Mouse (Mus musculus) E14TG2a.4 (cell line): ENCODE measurements around the gene Lsm7.
A peak's percentile ranks its signal among the peaks of the same experiment; 100 is the strongest.

Source experiments
- H3K27me3 ChIP-seq: 2 replicates; pipeline ENCODE4 v1.6.1; 2014; ENCODE audit warnings: low read length, control low read depth; ENCODE audit not compliant: insufficient read depth
- H3K36me3 ChIP-seq: 2 replicates; pipeline ENCODE4 v1.6.1; 2014; ENCODE audit warnings: low read length, control low read depth; ENCODE audit not compliant: insufficient read depth
- H3K4me1 ChIP-seq: replicated peaks from 2 replicates; pipeline ENCODE4 v1.6.1; 2014; ENCODE audit warnings: low read depth, low read length, control low read depth
- H3K4me3 ChIP-seq: replicated peaks from 2 replicates; pipeline ENCODE4 v1.5.1; 2014; ENCODE audit warnings: mild to moderate bottlenecking, low read length
- H3K9me3 ChIP-seq: 2 replicates; pipeline ENCODE4 v1.6.1; 2014; ENCODE audit warnings: low read length, control low read depth
- CTCF ChIP-seq: conservative IDR thresholded peaks from 2 replicates; pipeline ENCODE4 v1.5.1; 2014; ENCODE audit warnings: low read length
- NANOG ChIP-seq: IDR thresholded peaks from 2 replicates; pipeline ENCODE4 v1.6.1; 2014; ENCODE audit warnings: borderline replicate concordance, low read length, mixed read lengths
- POU5F1 ChIP-seq: IDR thresholded peaks from 2 replicates; pipeline ENCODE4 v1.6.1; 2014; ENCODE audit warnings: low read length, borderline replicate concordance

Gene Lsm7

DNA sequence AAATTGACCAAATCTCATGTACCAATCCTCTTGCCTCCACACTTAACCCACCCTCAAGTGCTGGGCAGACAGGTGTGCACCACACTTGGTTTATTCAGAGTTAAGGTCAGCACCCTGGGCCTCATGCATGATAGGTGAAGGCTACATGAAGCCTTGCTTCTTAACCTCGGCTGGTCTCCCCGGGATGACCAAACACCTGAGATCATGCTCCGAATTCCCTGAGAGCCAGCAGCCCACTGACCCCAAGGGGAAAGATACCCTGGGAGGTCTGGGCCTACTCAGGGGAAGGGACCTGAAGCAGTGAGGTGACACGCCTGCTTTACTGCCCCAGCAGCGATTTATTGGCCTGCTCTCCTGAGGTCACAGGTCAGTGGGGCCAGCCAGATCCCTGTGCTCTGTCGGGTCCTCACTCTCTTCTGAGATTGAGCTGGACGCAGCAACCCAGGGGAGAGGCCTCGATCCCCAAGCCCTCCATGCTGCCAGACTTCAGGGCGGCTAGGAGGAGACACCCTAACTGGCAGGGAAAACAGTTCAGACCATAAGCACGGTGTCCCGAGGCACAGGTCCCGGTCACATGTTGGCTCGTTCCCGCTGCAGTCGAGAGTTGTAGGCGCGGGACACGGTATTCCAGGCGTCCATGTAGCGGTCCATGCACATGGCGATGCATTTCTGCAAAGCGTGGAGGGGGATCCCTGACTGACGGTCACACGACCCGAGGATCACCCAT, 44.7 kb upstream of the Lsm7 start:
- Histone ChIP-seq H3K9me3 (no peaks in the 10 kb centered on the region), H3K27me3 (no peaks in the 10 kb centered on the region; the same call in 1 of the 2 replicates), H3K4me1 (peaks cover 78% of the 10 kb centered on the region), H3K36me3 (peaks cover 59% of the 10 kb centered on the region), H3K4me3 (peak overlapping the region; percentile 98)
- TF ChIP-seq NANOG (no peak), CTCF (no peak), POU5F1 (no peak)

DNA sequence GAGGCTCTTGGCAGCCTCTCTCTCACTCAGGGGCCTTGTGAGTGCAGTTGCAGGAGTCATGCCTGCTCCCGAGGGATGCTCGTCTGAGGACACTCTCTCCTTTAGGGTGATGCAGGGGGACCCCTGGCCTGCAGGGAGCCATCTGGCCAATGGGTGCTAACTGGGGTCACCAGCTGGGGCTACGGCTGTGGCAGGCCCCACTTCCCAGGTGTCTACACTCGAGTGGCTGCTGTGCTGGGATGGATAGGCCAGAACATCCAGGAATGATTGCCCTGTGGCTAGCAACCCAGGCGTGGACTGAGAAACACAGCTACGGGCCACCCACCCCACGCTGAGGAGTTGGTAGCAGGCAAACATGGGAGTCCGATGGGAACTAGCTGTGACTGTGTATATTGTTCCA, 44.1 kb upstream of the Lsm7 start:
- Histone ChIP-seq H3K27me3 (no peaks in the 10 kb centered on the region; the same call in 1 of the 2 replicates), H3K9me3 (no peaks in the 10 kb centered on the region), H3K36me3 (peaks cover 52% of the 10 kb centered on the region), H3K4me3 (peak overlapping the region; percentile 98), H3K4me1 (peaks cover 71% of the 10 kb centered on the region)
- TF ChIP-seq NANOG, result no peak
- TF ChIP-seq CTCF, result no peak
- TF ChIP-seq POU5F1, result no peak

DNA sequence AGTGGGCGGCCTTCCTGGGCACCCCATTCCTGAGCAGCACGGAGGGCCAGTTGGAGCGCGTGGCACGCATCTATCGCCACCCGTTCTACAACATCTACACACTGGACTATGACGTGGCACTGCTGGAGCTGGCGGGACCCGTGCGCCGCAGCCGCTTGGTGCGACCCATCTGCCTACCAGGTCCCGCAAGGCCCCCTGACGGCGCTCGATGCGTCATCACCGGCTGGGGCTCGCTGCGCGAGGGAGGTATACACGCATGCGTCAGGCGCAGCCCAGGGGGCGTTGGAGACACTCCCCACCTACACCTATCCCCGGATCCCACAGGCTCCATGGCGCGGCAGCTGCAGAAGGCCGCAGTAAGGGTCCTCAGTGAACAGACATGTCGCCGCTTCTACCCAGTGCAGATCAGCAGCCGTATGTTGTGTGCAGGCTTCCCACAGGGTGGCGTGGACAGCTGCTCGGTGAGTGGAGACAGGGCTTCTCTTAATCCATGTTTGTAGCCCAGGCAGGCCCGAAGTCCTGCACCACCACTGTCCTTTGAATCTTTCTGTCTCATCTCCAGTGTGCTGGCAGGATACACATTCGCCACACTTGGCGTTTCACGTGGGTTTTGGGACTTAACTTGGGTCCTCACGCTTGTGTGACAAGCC, 43.0 kb upstream of the Lsm7 start:
- Histone ChIP-seq H3K27me3 (no peaks in the 10 kb centered on the region; the same call in 1 of the 2 replicates), H3K36me3 (peaks cover 41% of the 10 kb centered on the region), H3K4me3 (peak overlapping the region; percentile 98), H3K4me1 (peaks cover 62% of the 10 kb centered on the region), H3K9me3 (no peaks in the 10 kb centered on the region)
- TF ChIP-seq NANOG, result no peak
- TF ChIP-seq POU5F1, result no peak
- TF ChIP-seq CTCF, result no peak

DNA sequence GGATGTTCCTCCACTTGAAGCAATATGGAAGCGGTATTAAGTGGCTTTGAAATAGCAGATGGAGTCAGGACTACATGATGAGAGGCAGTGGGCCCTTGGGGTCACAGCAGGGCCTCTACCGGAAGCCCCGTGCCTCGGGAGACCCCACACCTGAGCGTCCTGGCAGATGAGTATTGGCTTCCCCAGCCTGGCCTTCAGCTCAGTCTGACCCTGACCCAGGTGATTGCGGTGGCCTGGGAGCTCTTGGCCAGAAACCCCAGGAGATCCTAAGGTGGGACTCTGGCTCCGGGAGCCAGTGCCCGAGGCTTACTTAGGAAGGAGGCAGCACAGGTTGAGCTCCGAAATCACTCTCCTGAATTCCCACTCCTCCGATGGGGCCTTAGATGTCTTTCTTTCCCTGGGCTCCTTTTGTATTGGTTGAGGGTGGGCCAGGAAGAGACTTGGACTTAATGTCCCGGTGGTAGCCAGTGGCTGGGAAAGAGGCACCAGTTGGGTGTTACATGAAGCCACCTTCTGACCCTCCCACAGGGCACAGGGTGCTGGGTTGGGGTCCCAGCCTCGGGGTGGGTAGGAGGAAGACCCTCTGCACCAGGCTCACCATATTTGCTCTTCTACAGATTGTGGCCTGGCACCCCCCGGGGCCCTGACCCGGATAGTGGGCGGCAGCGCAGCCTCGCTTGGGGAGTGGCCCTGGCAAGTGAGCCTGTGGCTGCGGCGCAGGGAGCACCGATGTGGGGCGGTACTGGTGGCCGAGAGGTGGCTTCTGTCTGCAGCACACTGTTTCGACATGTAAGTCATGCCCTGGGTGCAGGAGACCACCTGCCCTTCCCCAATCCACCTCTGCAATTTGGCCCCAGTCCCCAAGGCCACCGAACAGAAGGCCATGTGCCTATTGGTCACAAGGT, 41.8 kb upstream of the Lsm7 start:
- Histone ChIP-seq H3K27me3 (no peaks in the 10 kb centered on the region; the same call in 1 of the 2 replicates), H3K4me1 (peaks cover 57% of the 10 kb centered on the region), H3K36me3 (peaks cover 29% of the 10 kb centered on the region), H3K4me3 (peak overlapping the region; percentile 98), H3K9me3 (peaks cover 9% of the 10 kb centered on the region)
- TF ChIP-seq NANOG (no peak), CTCF (no peak), POU5F1 (no peak)

DNA sequence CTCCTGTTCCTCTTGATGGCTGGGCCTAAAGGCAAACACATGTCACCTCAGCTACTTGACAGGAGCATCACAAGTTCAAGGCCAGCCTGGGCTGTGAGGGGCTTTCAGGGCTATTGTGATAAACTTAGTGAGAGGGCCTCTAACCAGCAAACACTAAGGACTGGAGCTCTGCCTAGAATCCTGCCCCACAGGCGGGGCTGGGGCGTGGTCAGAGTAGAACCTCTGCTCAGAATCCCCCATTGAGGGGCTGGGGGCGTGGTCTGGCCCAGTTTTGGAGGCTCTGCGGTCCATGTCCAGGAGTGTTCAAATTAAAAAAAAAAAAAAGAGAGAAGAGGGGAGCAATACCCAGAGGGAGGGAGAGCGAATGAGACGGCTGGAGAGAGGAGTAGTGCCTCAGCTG, 40.7 kb upstream of the Lsm7 start:
- peaks cover 54% of the 10 kb centered on the region for H3K4me1 ChIP-seq
- H3K36me3 ChIP-seq, result peaks cover 22% of the 10 kb centered on the region
- peaks cover 4% of the 10 kb centered on the region for H3K27me3 ChIP-seq
- TF ChIP-seq NANOG (no peak), POU5F1 (no peak), CTCF (no peak)
- peaks cover 9% of the 10 kb centered on the region for H3K9me3 ChIP-seq
- H3K4me3 ChIP-seq, result no peak overlapping the region

DNA sequence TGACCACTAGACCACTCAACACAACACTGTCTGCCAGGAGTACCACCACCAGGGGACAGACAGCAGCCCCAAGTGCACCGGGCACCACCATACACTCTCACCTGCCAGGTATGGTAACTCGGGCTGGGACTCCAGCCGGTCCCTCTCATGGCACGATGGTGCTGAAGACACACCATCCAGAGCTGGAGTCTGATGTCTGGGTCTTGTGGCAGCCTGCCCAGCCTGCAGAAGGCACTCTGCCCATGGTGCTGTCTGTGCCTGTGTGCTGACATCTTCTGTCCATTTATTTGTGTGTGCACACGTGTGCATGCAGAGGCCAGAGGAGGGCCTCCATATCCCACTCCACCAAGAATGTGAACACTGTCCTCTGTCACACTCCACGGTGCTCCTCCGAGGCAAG, 40.1 kb upstream of the Lsm7 start:
- H3K9me3 ChIP-seq, result peaks cover 9% of the 10 kb centered on the region
- no peak for TF ChIP-seq CTCF
- TF ChIP-seq NANOG, result no peak
- no peak for TF ChIP-seq POU5F1
- peaks cover 10% of the 10 kb centered on the region for H3K27me3 ChIP-seq
- H3K4me3 ChIP-seq, result no peak overlapping the region
- peaks cover 22% of the 10 kb centered on the region for H3K36me3 ChIP-seq
- peaks cover 59% of the 10 kb centered on the region for H3K4me1 ChIP-seq

DNA sequence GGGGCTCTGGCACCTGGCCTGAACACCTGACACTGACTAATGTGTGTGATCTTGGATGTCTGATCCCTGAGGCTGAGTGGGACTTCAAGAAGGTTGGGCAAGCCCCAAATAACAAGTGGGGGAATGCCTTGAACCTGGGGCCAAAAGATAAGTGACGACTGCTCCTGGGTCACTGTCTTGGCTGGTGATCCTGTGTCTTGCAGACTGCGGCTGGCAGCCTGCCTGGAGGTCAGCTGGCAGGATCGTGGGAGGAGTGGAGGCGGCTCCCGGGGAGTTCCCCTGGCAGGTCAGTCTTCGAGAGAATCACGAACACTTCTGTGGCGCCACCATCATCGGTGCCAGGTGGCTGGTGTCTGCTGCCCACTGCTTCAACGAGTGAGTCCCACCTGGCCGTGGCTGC, 32.2 kb upstream of the Lsm7 start:
- Histone ChIP-seq H3K9me3 (peaks cover 2% of the 10 kb centered on the region; the same call in 1 of the 2 replicates), H3K4me3 (no peak overlapping the region), H3K27me3 (peaks cover 65% of the 10 kb centered on the region), H3K36me3 (no peaks in the 10 kb centered on the region), H3K4me1 (peaks cover 27% of the 10 kb centered on the region)
- TF ChIP-seq CTCF (no peak), NANOG (no peak), POU5F1 (no peak)

DNA sequence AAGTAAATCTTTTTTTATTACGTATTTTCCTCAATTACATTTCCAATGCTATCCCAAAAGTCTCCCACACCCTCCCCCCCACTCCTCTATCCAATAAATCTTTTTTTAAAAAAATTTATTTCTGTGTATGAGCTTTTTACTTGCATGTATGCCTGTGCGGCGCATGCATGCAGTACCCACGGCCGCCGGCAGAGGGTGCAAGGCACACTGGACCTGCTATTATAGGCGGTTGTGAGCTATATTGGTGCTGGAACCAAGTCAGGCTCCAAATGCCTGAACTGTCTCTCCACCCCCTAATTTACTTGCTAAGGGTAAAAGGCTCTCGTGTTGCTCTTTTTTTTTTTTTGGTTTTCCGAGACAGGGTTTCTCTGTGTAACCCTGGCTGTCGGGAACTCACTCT, 26.3 kb upstream of the Lsm7 start:
- H3K9me3 ChIP-seq, result no peaks in the 10 kb centered on the region
- peaks cover 25% of the 10 kb centered on the region for H3K27me3 ChIP-seq
- no peak overlapping the region for H3K4me3 ChIP-seq
- H3K4me1 ChIP-seq, result peaks cover 29% of the 10 kb centered on the region
- TF ChIP-seq NANOG (no peak), CTCF (peak; percentile 92), POU5F1 (no peak)
- no peaks in the 10 kb centered on the region for H3K36me3 ChIP-seq
